Mouse (Mus musculus): Measurements from ENCODE around the gene Ccdc50.

DNA sequence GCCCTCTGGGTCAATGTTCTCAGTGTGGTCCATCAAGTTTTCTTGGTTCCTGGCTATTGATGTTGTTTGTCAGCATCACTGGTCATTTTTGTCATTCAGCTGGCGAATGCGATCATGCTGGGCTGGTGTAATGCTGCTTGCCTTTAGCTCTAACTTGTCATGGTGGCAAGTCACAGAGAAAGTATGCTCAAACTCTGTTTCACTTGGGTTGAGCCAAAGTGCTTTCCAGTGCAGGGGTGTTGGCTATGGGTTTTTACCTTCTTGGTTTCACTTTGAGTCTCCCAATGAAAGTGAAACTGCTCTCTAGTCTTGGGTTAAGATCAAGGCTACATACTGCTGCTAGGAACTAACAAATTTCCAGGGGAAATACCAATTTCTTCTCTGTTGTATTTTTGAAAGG, 39.4 kb upstream of the Ccdc50 start:
- TF ChIP-seq POLR2A (IDR thresholded peaks at IDR 0.05; ENCODE audit: low read depth, low read length) (no peak), CTCF (IDR thresholded peaks at IDR 0.05; ENCODE audit: borderline replicate concordance, insufficient read depth, low read length) (no peak)
